Comparison of ENCODE assay signal across 10 mouse cellular contexts in genomic region chr11:120011114-120011760, GRCm38 (mm10). TPM values are rescaled to one million over a fixed set of nuclear protein-coding genes. Genes with fewer than 3 reads are reported as not detected.
DNase-seq lines count a peak whose midpoint lies in the region; ATAC-seq lines count a peak whose summit lies in the region.
"Had no signal": no experiment of that assay in that cellular context is flagged by ENCODE, and none has a peak within 500 bp of the region (broad histone marks: within the 10 kb centered on the region; RNA-seq: fewer than 3 reads in every experiment).

No protein-coding gene starts in this region.

- peaks cover 31% of the 10 kb centered on the region for H3K4me1 ChIP-seq in heart, embryonic 13.5 days
- H3K4me1 ChIP-seq in midbrain, embryonic 10.5 days, result peaks cover 26% of the 10 kb centered on the region
- peaks cover 8% of the 10 kb centered on the region for H3K4me1 ChIP-seq in midbrain, embryonic 11.5 days (ENCODE audit: control insufficient read depth, insufficient read depth, low read length)
- peaks cover 42% of the 10 kb centered on the region for H3K4me1 ChIP-seq in hindbrain, embryonic 10.5 days (replicated peaks)
- H3K4me1 ChIP-seq in stomach, embryonic 15.5 days, result peaks cover 8% of the 10 kb centered on the region; the same call in 1 of the 2 replicates

- peak overlapping the region; percentile 68 for H3K4me2 ChIP-seq in heart, embryonic 13.5 days
- H3K4me2 ChIP-seq in midbrain, embryonic 11.5 days, result no peak overlapping the region
- H3K4me2 ChIP-seq in stomach, embryonic 15.5 days, result peak overlapping the region; percentile 32; the same call in 1 of the 2 replicates

- no peaks in the 10 kb centered on the region for H3K36me3 ChIP-seq in heart, embryonic 13.5 days
- 0 out of 2 replicates have a peak, but pooled peaks cover 3% of the 10 kb centered on the region for H3K36me3 ChIP-seq in midbrain, embryonic 10.5 days
- H3K36me3 ChIP-seq in midbrain, embryonic 11.5 days (ENCODE audit: control insufficient read depth, insufficient read depth, low read length), result no peaks in the 10 kb centered on the region
- H3K36me3 ChIP-seq in hindbrain, embryonic 10.5 days, result no peaks in the 10 kb centered on the region
- no peaks in the 10 kb centered on the region for H3K36me3 ChIP-seq in stomach, embryonic 15.5 days
- H3K36me3 ChIP-seq: embryonic facial prominence, embryonic 15.5 days had no signal

- no peak overlapping the region for H3K27ac ChIP-seq in heart, embryonic 13.5 days (replicated peaks)
- H3K27ac ChIP-seq in midbrain, embryonic 10.5 days (replicated peaks), result peak overlapping the region; percentile 50
- H3K27ac ChIP-seq in midbrain, embryonic 11.5 days (ENCODE audit: low read depth, low read length), result no peak overlapping the region
- H3K27ac ChIP-seq in hindbrain, embryonic 10.5 days, result peak overlapping the region; percentile 42; the same call in 1 of the 2 replicates
- H3K27ac ChIP-seq in stomach, embryonic 15.5 days, result no peak overlapping the region
- H3K27ac ChIP-seq: embryonic facial prominence, embryonic 15.5 days; gastrocnemius, adult 2 months had no signal

- WGBS in heart, embryonic 13.5 days, result 68% methylated on average over 11 of the region's 11 CpGs
- WGBS in midbrain, embryonic 10.5 days, result 82% methylated on average over 11 of the region's 11 CpGs
- 76% methylated on average over 11 of the region's 11 CpGs for WGBS in midbrain, embryonic 11.5 days
- WGBS in hindbrain, embryonic 10.5 days, result 77% methylated on average over 11 of the region's 11 CpGs
- WGBS in stomach, embryonic 15.5 days, result 80% methylated on average over 11 of the region's 11 CpGs

- DNase-seq in heart, adult 9 months (ENCODE audit: low spot score in 2 of 2), result no peak
- no peak for DNase-seq in midbrain, embryonic 10.5 days (ENCODE audit: low spot score)
- DNase-seq in midbrain, embryonic 11.5 days (ENCODE audit: low spot score, missing footprints), result no peak
- no peak for DNase-seq in hindbrain, embryonic 10.5 days (ENCODE audit: low spot score)
- no peak for DNase-seq in ovary, postnatal 14 days (ENCODE audit: low spot score)
- DNase-seq: gastrocnemius, adult 2 months had no signal

- no peak for ATAC-seq in heart, embryonic 13.5 days (ENCODE audit: extremely low read depth, insufficient number of reproducible peaks, low FRiP score, low TSS enrichment)
- no peak for ATAC-seq in midbrain, embryonic 11.5 days (ENCODE audit: low FRiP score)
- ATAC-seq in stomach, embryonic 15.5 days (ENCODE audit: insufficient read depth, low FRiP score, low read depth), result no peak
- no peak for ATAC-seq in activated CD4-positive, CD25-positive, alpha-beta regulatory T cell, adult 4 months

- H3K4me3 ChIP-seq in heart, embryonic 13.5 days, result peak overlapping the region; percentile 38
- H3K4me3 ChIP-seq in midbrain, embryonic 10.5 days, result no peak overlapping the region
- no peak overlapping the region for H3K4me3 ChIP-seq in midbrain, embryonic 11.5 days (ENCODE audit: low read depth, low read length)
- no peak overlapping the region for H3K4me3 ChIP-seq in hindbrain, embryonic 10.5 days
- H3K4me3 ChIP-seq in stomach, embryonic 15.5 days (replicated peaks), result no peak overlapping the region
- H3K4me3 ChIP-seq: gastrocnemius, adult 2 months had no signal

- peaks cover 45% of the 10 kb centered on the region for H3K27me3 ChIP-seq in heart, embryonic 13.5 days (replicated peaks)
- peaks cover 57% of the 10 kb centered on the region for H3K27me3 ChIP-seq in midbrain, embryonic 10.5 days (ENCODE audit: low read depth, poor library complexity, severe bottlenecking)
- no peaks in the 10 kb centered on the region; the same call in none of the 2 replicates for H3K27me3 ChIP-seq in midbrain, embryonic 11.5 days (ENCODE audit: control insufficient read depth, insufficient read depth, low read length)
- H3K27me3 ChIP-seq in hindbrain, embryonic 10.5 days (ENCODE audit: insufficient read depth, poor library complexity, severe bottlenecking), result peaks cover 42% of the 10 kb centered on the region
- no peaks in the 10 kb centered on the region for H3K27me3 ChIP-seq in stomach, embryonic 15.5 days (replicated peaks)
- H3K27me3 ChIP-seq: embryonic facial prominence, embryonic 15.5 days had no signal

- peak overlapping the region; percentile 66 for H3K9ac ChIP-seq in heart, embryonic 13.5 days
- H3K9ac ChIP-seq in midbrain, embryonic 11.5 days (ENCODE audit: low read length), result no peak overlapping the region
- no peak overlapping the region for H3K9ac ChIP-seq in stomach, embryonic 15.5 days
- H3K9ac ChIP-seq: embryonic facial prominence, embryonic 15.5 days had no signal

- H3K9me3 ChIP-seq in heart, embryonic 13.5 days, result no peaks in the 10 kb centered on the region
- H3K9me3 ChIP-seq in midbrain, embryonic 10.5 days (replicated peaks), result no peaks in the 10 kb centered on the region
- H3K9me3 ChIP-seq in midbrain, embryonic 11.5 days (ENCODE audit: control insufficient read depth, low read length), result no peaks in the 10 kb centered on the region
- no peaks in the 10 kb centered on the region for H3K9me3 ChIP-seq in hindbrain, embryonic 10.5 days
- no peaks in the 10 kb centered on the region for H3K9me3 ChIP-seq in stomach, embryonic 15.5 days
- H3K9me3 ChIP-seq: embryonic facial prominence, embryonic 15.5 days had no signal

RNA-seq across cellular contexts. Expression of gene Aatk, which starts 35.7 kb away (rescaled TPM):
- 0.33 and 0.55 TPM in 2 replicates for polyA plus RNA-seq in heart, embryonic 13.5 days (2015; fragmentation: Nextera tagmentation; extraction: Ambion mirVana)
- polyA plus RNA-seq in midbrain, embryonic 10.5 days (2016; fragmentation: Nextera tagmentation; extraction: Ambion mirVana), result 1.2 and 1.9 TPM in 2 replicates
- 1.3 TPM in 2 replicates for polyA plus RNA-seq in midbrain, embryonic 11.5 days (2014; fragmentation: Nextera tagmentation; extraction: Ambion mirVana)
- polyA plus RNA-seq in hindbrain, embryonic 10.5 days (2016; fragmentation: Nextera tagmentation; extraction: Ambion mirVana), result 1.6 and 3.2 TPM in 2 replicates
- polyA plus RNA-seq in stomach, embryonic 15.5 days (2015; fragmentation: Nextera tagmentation; extraction: Ambion mirVana), result 3.8 and 4.5 TPM in 2 replicates
- not detected for polyA plus RNA-seq in activated CD4-positive, CD25-positive, alpha-beta regulatory T cell, adult 4 months (2017; shearing (Covaris generic))

Comparison
In these comparisons a context has a peak if more than half of its experiments do, and no peak if none do; other contexts are left out.
1. H3K27ac ChIP-seq: peak in midbrain, embryonic 10.5 days (single experiment) and hindbrain, embryonic 10.5 days (single experiment); none in heart, embryonic 13.5 days (single experiment), midbrain, embryonic 11.5 days (single experiment) and stomach, embryonic 15.5 days (single experiment).